Mouse (Mus musculus) embryonic facial prominence, embryonic 11.5 days (tissue): ENCODE measurements around the gene Ndufs7. TPM values are rescaled to one million over a fixed set of nuclear protein-coding genes. Genes with fewer than 3 reads are reported as not detected.
A peak's percentile ranks its signal among the peaks of the same experiment; 100 is the strongest.

Experiments
- ATAC-seq: fragments of 200-750 bp; cut with Nextera tagmentation; replicated peaks from 2 replicates; pipeline ENCODE4 v1.8.0; 2017; ENCODE audit warnings: low read depth; ENCODE audit not compliant: insufficient number of reproducible peaks, low FRiP score, low TSS enrichment
- DNase-seq: peaks from one replicate; pipeline ENCODE4 v3.0.0-alpha.2; 2015; ENCODE audit warnings: low spot score
- H3K27ac ChIP-seq: fragments of 300-500 bp; sonication (generic); replicated peaks from 2 replicates; pipeline ENCODE4 v1.5.1; 2014; ENCODE audit warnings: mild to moderate bottlenecking, low read depth, low read length, control low read depth
- H3K27me3 ChIP-seq: fragments of 300-500 bp; sonication (generic); 2 replicates; pipeline ENCODE4 v1.6.1; 2014; ENCODE audit warnings: mild to moderate bottlenecking, low read length, moderate library complexity, mixed read lengths; ENCODE audit not compliant: control insufficient read depth, insufficient read depth
- H3K36me3 ChIP-seq: fragments of 300-500 bp; sonication (generic); replicated peaks from 2 replicates; pipeline ENCODE4 v1.6.1; 2014; ENCODE audit warnings: low read depth, mild to moderate bottlenecking, low read length, moderate library complexity, mixed read lengths; ENCODE audit not compliant: control insufficient read depth, insufficient read depth
- H3K4me1 ChIP-seq: fragments of 300-500 bp; sonication (generic); 2 replicates; pipeline ENCODE4 v1.6.1; 2014; ENCODE audit warnings: low read length, mixed read lengths; ENCODE audit not compliant: control insufficient read depth, insufficient read depth
- H3K4me2 ChIP-seq: fragments of 300-500 bp; sonication (generic); 2 replicates; pipeline ENCODE4 v1.6.1; 2014; ENCODE audit warnings: low read depth, mild to moderate bottlenecking, control low read depth, low read length, moderate library complexity
- H3K4me3 ChIP-seq: fragments of 300-500 bp; sonication (generic); 2 replicates; pipeline ENCODE4 v1.5.1; 2014; ENCODE audit warnings: low read depth, low read length, control low read depth
- H3K9ac ChIP-seq: fragments of 300-500 bp; sonication (generic); replicated peaks from 2 replicates; pipeline ENCODE4 v1.6.1; 2014; ENCODE audit warnings: mild to moderate bottlenecking, control low read depth, low read length
- H3K9me3 ChIP-seq: fragments of 300-500 bp; sonication (generic); replicated peaks from 2 replicates; pipeline ENCODE4 v1.6.1; 2016; ENCODE audit warnings: mild to moderate bottlenecking, low read length, inconsistent platforms, mixed read lengths; ENCODE audit not compliant: control insufficient read depth
- WGBS: fragments of 180-500 bp; shearing (Covaris S2); extraction: QIAGEN DNeasy Blood & Tissue Kit; methylation state at CpG from one replicate; pipeline ENCODE4 v1.1.7; 2014; 5-methylcytosine and 5-hydroxymethylcytosine counted together
- polyA plus RNA-seq: library from polyadenylated mRNA; unstranded; fragments of >200 nt; fragmentation: Nextera tagmentation; extraction: Ambion mirVana; gene quantifications from 2 replicates; pipeline ENCODE4 v1.2.1, GENCODE M21; 2014

The Ndufs7 gene
- polyA plus RNA-seq, 1 experiment from 2014 or later: 221 TPM

DNA sequence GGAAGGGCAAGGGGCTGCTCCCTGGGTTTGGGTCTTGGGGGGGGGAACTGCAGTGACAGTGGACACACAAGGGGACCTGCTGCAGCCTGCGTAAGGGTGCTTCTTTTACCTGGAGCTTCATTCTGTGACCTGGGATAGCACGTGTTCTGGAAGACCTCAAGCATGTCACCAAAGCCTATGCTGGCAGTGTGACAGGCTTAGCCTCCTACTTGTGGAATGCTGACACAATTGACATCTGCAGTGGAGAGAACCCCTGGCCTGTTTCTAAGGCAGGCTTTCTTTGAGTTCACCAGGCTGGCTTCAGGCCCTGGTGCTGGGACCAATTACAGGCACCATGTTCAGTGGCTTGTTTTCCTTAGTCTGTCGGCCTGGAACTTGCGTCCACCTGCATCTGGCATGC is 45.4 kb downstream of the Ndufs7 start:
- peaks cover 12% of the 10 kb centered on the region for H3K27me3 ChIP-seq
- H3K36me3 ChIP-seq: peaks cover 5% of the 10 kb centered on the region; the same call in 1 of the 2 replicates
- 71% methylated on average over 4 of the region's 4 CpGs for WGBS
- peaks cover 3% of the 10 kb centered on the region; the same call in 1 of the 2 replicates for H3K4me1 ChIP-seq
- H3K9me3 ChIP-seq: no peaks in the 10 kb centered on the region
- no peak overlapping the region for H3K27ac ChIP-seq
- H3K4me2 ChIP-seq: no peak overlapping the region; the same call in 1 of the 2 replicates
- no peak overlapping the region for H3K9ac ChIP-seq
- H3K4me3 ChIP-seq: no peak overlapping the region; the same call in 1 of the 2 replicates
- ATAC-seq: no peak
- DNase-seq: no peak

DNA sequence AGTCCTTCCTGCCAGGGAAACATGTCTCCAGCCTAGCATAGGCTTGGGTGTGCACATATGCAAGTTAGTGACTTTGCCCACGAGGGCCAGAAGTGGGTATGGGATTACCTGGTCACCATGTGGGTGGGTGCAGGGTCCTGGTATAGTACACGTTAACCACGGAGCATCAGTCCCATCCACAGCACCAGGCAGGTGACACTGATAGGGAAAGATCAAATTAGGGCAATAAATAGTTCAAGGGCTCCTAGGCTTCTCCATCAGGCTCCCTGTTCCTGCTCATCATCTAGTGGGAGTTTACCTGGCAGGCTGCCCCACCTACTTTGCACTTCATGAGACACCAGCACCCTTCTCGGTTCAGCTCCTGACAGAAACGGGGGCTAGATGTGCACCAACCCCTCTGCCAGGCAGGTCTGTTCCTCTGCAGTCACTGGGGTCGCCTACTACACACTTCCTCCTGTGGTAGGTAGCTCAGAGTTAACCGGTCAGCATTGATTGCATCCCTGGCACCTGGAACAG is 45.9 kb downstream of the Ndufs7 start:
- DNase-seq (no peak), ATAC-seq (no peak)
- Histone ChIP-seq H3K9me3 (no peaks in the 10 kb centered on the region), H3K27ac (no peak overlapping the region), H3K27me3 (peaks cover 17% of the 10 kb centered on the region), H3K4me2 (no peak overlapping the region; the same call in 1 of the 2 replicates), H3K9ac (no peak overlapping the region), H3K36me3 (peaks cover 5% of the 10 kb centered on the region; the same call in 1 of the 2 replicates), H3K4me1 (peaks cover 3% of the 10 kb centered on the region; the same call in 1 of the 2 replicates), H3K4me3 (no peak overlapping the region)
- 50% methylated on average over 7 of the region's 7 CpGs for WGBS

DNA sequence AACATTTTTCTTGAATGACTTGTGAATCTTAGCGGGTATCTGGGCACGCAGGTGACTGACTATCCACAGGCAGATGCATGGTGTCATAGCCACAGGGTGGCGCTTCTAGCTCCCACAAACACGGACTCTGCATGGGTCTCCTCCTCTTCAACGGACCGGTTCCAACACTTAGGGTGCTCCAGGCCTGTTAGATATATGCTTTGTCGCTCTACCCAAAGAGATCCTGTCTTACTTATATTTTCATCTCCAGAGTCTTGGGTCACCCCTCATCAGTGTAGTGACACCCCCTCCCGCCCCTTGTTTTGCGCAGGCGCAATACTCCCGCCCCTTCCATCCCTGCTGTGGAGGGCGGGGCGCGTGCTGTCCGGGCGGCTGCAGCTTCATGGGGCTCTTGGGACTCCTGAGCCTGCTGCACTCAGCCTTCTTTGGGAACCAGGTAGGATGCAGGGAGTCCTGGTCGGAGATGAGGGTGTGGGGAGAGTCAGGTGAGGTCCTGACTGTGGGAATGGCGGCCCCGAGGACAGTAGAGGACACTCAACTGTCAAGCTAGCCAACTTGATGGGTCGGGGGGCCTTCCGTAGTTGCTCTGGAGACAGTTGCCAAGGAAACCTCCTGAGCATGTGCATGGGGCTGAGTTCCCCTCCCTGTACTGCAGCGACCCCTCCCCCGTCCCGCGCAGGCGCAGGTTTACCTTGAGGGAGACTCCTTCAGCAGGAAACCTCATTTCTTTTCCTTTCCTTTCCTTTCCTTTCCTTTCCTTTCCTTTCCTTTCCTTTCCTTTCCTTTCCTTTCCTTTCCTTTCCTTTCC is 46.9 kb downstream of the Ndufs7 start, which contains the start of gene Apc2:
TSS of gene Apc2 (plus strand) at position 360 of the 808 bp plus-strand sequence.
- Histone ChIP-seq H3K4me2 (peak within 1 kb of the TSS; percentile 69), H3K27ac (peak within 1 kb of the TSS; percentile 52; the same call in 1 of the 2 replicates), H3K9me3 (no peaks in the 10 kb centered on the region), H3K4me1 (peaks cover 3% of the 10 kb centered on the region; the same call in 1 of the 2 replicates), H3K4me3 (peak within 1 kb of the TSS; percentile 33), H3K27me3 (peaks cover 27% of the 10 kb centered on the region), H3K36me3 (peaks cover 5% of the 10 kb centered on the region; the same call in 1 of the 2 replicates), H3K9ac (peak within 1 kb of the TSS; percentile 56)
- peak; percentile 79 for DNase-seq
- peak; percentile 30; the same call in 1 of the 2 replicates for ATAC-seq
- 2% methylated on average over 26 of the region's 26 CpGs for WGBS

DNA sequence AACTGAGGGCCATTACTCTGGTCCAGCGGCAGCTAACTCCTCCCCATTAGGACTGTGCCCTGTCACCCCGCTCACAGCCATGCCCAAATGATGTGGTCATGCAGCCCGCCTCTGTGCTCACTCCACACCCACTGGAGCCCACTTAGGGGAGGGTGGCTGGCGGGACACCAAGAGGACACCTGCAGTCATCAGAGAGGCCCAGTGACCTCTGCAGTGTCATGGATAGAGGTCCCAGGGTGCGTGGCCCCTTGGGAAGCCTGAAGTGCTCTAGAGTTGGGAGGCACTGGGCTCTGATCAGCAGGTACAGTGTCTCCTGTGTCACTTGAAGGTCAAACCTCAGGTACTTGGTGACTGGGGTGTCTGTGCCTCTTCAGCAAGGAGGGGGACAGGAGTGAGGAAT is 47.9 kb downstream of the Ndufs7 start:
- peaks cover 3% of the 10 kb centered on the region; the same call in 1 of the 2 replicates for H3K4me1 ChIP-seq
- no peak overlapping the region for H3K4me3 ChIP-seq
- H3K36me3 ChIP-seq: peaks cover 5% of the 10 kb centered on the region; the same call in 1 of the 2 replicates
- H3K4me2 ChIP-seq: no peak overlapping the region
- H3K27me3 ChIP-seq: peaks cover 35% of the 10 kb centered on the region
- H3K27ac ChIP-seq: no peak overlapping the region
- DNase-seq (no peak), ATAC-seq (no peak)
- no peak overlapping the region for H3K9ac ChIP-seq
- 70% methylated on average over 5 of the region's 5 CpGs for WGBS
- no peaks in the 10 kb centered on the region for H3K9me3 ChIP-seq

DNA sequence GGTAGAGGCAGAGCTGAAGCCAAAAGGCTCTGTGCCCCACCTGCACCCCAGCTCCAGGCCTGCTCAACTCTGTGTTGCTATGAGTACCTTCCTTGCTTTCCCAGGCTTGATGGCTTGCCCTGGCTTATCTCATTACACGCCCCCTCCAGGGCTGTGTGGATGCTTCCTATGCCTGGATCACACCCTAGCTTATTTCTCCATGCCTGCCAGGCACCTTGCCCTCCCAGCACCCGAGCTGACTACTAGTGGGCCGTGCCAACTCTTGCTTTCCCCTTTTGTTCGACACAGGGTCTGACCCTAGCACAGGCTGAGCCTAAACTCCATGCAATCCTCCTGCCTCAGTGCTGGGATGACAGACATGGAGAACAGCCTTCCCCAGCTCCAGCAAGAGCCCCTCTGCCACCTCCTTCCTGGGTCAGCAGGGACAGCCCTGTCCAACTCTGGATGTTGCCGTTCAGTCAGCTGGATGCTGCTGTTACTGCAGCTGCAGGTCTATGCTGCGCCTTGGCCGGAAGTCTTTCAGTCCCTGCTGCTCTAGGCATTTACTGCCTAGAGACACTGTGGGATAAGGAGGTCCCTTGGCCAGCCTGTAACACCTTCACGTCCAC is 48.7 kb downstream of the Ndufs7 start:
- Histone ChIP-seq H3K27ac (no peak overlapping the region), H3K4me3 (no peak overlapping the region), H3K9ac (no peak overlapping the region), H3K27me3 (peaks cover 35% of the 10 kb centered on the region), H3K9me3 (no peaks in the 10 kb centered on the region), H3K4me1 (peaks cover 3% of the 10 kb centered on the region; the same call in 1 of the 2 replicates), H3K36me3 (peaks cover 5% of the 10 kb centered on the region; the same call in 1 of the 2 replicates), H3K4me2 (no peak overlapping the region)
- ATAC-seq (no peak), DNase-seq (no peak)
- WGBS: 70% methylated on average over 8 of the region's 8 CpGs

DNA sequence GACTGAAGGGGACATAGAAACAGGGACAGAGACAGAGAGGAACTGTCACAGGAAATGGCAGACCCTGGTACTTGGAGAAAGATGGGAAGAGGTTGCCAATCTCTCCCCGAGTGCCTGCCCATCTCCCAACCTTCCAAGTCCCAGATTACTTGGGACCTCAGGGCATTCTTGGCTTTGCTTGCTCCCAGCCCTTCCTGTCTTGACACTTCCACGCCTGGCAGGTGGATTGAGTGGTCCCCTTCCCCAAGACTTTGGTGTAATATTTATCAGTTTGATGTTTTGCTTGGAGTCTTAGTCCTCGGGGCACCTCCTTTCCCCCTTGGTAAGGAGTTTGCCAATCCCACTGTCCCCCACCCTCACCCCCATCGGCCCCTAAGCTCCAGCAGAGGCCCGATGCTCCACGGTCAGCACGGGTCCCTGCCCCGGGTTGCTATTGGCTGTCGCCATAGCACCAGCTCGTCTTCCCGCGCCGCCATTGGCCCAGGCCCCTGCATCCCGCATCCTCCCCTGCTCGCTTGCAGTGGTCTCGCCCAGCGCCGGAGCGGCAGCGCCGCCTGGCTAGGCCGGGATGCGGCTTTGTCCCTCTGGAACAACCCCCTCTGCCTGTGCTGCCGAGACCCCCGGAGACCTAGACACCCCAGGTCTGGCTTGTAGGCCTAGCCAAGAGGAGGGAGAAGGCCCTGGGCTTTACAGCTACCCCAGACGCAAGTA is 49.8 kb downstream of the Ndufs7 start:
- Histone ChIP-seq H3K4me1 (no peaks in the 10 kb centered on the region; the same call in 1 of the 2 replicates), H3K9ac (peak overlapping the region; percentile 70), H3K27me3 (peaks cover 35% of the 10 kb centered on the region), H3K4me3 (peak overlapping the region; percentile 43), H3K4me2 (peak overlapping the region; percentile 43), H3K27ac (peak overlapping the region; percentile 61; the same call in 1 of the 2 replicates), H3K9me3 (no peaks in the 10 kb centered on the region), H3K36me3 (peaks cover 2% of the 10 kb centered on the region; the same call in 1 of the 2 replicates)
- DNase-seq (peak; percentile 89), ATAC-seq (peak; percentile 76)
- WGBS: 4% methylated on average over 26 of the region's 26 CpGs

DNA sequence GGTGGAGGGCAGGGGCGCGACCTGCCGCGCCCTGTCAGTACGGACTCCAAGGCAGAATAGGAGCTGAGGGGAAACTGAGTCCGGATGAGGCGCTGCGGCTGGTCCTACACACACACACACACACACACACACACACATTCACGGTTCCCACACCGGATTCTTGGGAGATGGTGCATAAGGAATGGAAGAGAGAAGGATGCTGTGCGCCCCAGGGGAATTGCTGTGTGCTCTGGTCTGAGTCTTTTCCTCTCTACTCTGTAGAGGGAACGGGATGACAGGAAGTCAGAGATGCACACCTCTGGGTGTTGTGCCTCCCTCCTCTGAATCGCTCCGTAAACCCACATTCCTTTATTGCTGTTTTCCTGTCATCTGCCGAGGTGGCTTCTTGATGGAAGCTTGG is 50.4 kb downstream of the Ndufs7 start:
- no peaks in the 10 kb centered on the region for H3K9me3 ChIP-seq
- WGBS: 6% methylated on average over 15 of the region's 15 CpGs
- no peaks in the 10 kb centered on the region; the same call in 1 of the 2 replicates for H3K36me3 ChIP-seq
- H3K4me2 ChIP-seq: peak overlapping the region; percentile 43
- no peak for DNase-seq
- H3K4me3 ChIP-seq: peak overlapping the region; percentile 43
- peak overlapping the region; percentile 70 for H3K9ac ChIP-seq
- 0 out of 2 replicates have a peak overlapping the region, but pooled peaks have one; percentile 61 for H3K27ac ChIP-seq
- no peak for ATAC-seq
- H3K4me1 ChIP-seq: no peaks in the 10 kb centered on the region; the same call in 1 of the 2 replicates
- H3K27me3 ChIP-seq: peaks cover 35% of the 10 kb centered on the region
